Mouse (Mus musculus): Measurements from ENCODE around the gene Luc7l2. TPM values are rescaled to one million over a fixed set of nuclear protein-coding genes. Genes with fewer than 3 reads are reported as not detected.
"Not testable (repeated sequence)": the region's sequence is repeated elsewhere in the genome, so short reads cannot be mapped to it uniquely, and the experiment has no call there.

Luc7l2 gene
- polyA plus RNA-seq, 1 experiment from 2014 or later = 38.3 TPM

DNA sequence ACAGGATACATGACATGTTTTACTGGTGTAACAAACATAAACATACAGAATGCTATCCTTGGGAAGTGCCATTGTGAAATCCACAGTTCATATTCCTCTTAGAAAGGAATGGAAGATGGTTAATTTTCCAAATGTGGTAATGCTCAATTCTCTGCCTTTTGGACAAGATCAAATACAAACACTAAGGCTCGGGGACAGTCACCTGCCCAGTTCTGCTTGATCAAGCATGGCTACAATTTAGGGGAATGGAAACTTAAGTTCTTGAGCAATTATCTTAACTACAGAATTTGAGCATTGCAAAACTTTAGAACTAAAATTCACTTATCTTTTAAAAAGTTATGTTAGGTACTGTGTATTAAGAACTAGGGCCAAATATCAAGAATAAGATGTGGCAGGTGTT is 15.3 kb upstream of the Luc7l2 start:
- H3K9ac ChIP-seq = peak overlapping the region; percentile 89
- no peaks in the 10 kb centered on the region for H3K27me3 ChIP-seq
- H3K36me3 ChIP-seq = peaks cover 17% of the 10 kb centered on the region; the same call in 1 of the 2 replicates
- no peak for ATAC-seq (ENCODE audit: low read depth)
- no peaks in the 10 kb centered on the region for H3K9me3 ChIP-seq
- peak overlapping the region; percentile 98 for H3K27ac ChIP-seq (replicated peaks)
- peak overlapping the region; percentile 58 for H3K4me2 ChIP-seq
- H3K4me3 ChIP-seq = peak overlapping the region; percentile 82
- peaks cover 15% of the 10 kb centered on the region for H3K4me1 ChIP-seq (replicated peaks)
- 84% methylated on average over 1 of the region's 1 CpGs for WGBS

GRCm38 (mm10) chr6:38544141-38544540 is 7.0 kb upstream of the Luc7l2 start:
- not testable (repeated sequence) for H3K4me3 ChIP-seq; H3K4me2 ChIP-seq; ATAC-seq (ENCODE audit: low read depth); H3K27me3 ChIP-seq; H3K9me3 ChIP-seq; H3K9ac ChIP-seq; H3K27ac ChIP-seq (replicated peaks); H3K4me1 ChIP-seq (replicated peaks)
- peaks cover 17% of the 10 kb centered on the region; the same call in 1 of the 2 replicates for H3K36me3 ChIP-seq
- 90% methylated on average over 5 of the region's 5 CpGs for WGBS

DNA sequence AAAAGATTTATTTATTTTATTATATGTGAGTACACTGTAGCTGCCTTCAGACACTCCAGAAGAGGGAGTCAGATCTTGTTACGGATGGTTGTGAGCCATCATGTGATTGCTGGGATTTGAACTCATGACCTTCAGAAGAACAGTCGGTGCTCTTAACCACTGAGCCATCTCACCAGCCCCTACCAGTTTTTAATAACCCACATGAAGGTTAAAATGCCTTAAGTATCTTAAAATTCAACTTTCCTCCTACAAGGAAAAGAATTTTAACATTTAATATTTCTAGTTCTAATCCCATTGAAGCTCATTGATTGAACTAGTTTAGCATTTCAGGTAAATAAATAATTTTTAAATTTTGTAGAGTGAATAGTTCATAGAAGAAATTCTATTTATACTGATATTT is 4.1 kb upstream of the Luc7l2 start:
- not testable (repeated sequence) for H3K27me3 ChIP-seq; H3K36me3 ChIP-seq; H3K4me3 ChIP-seq; H3K9me3 ChIP-seq; H3K4me2 ChIP-seq; ATAC-seq (ENCODE audit: low read depth); H3K9ac ChIP-seq; H3K27ac ChIP-seq (replicated peaks)
- WGBS = 86% methylated on average over 2 of the region's 2 CpGs
- peaks cover 11% of the 10 kb centered on the region for H3K4me1 ChIP-seq (replicated peaks)

DNA sequence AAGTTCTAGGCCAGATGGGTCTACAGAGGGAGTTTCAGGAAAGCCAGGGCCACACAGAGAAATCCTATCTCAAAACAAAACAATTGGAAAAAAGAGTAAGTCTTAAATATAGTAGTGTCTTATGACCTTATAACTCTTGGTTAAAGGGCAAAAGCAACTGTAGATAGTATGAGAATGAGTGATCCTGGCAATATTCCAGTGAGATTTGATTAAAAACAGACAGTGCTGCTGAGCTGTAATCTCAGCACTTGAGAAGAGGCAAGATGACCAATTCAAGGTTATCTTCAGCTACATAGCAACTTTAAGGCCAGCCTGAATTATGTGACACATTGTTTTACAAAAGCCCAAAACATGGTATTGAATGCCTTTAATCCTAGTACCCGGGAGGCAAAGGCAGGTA is 3.4 kb upstream of the Luc7l2 start:
- Histone ChIP-seq H3K27me3 (no peaks in the 10 kb centered on the region), H3K27ac (replicated peaks) (no peak overlapping the region), H3K9me3 (no peaks in the 10 kb centered on the region), H3K4me1 (replicated peaks) (peaks cover 11% of the 10 kb centered on the region), H3K4me3 (no peak overlapping the region), H3K9ac (no peak overlapping the region), H3K4me2 (no peak overlapping the region), H3K36me3 (no peaks in the 10 kb centered on the region)
- WGBS = 92% methylated on average over 1 of the region's 1 CpGs
- ATAC-seq (ENCODE audit: low read depth) = no peak

GRCm38 (mm10) chr6:38548595-38548994 is 2.5 kb upstream of the Luc7l2 start:
- not testable (repeated sequence) for H3K27me3 ChIP-seq; H3K36me3 ChIP-seq; ATAC-seq (ENCODE audit: low read depth); H3K27ac ChIP-seq (replicated peaks); H3K4me3 ChIP-seq; H3K9ac ChIP-seq; H3K4me2 ChIP-seq; H3K9me3 ChIP-seq
- WGBS = 91% methylated on average over 7 of the region's 7 CpGs
- H3K4me1 ChIP-seq (replicated peaks) = peaks cover 15% of the 10 kb centered on the region

GRCm38 (mm10) chr6:38549840-38550239 is 1.3 kb upstream of the Luc7l2 start:
- WGBS = 77% methylated on average over 6 of the region's 6 CpGs
- peak overlapping the region; percentile 99 for H3K27ac ChIP-seq (replicated peaks)

DNA sequence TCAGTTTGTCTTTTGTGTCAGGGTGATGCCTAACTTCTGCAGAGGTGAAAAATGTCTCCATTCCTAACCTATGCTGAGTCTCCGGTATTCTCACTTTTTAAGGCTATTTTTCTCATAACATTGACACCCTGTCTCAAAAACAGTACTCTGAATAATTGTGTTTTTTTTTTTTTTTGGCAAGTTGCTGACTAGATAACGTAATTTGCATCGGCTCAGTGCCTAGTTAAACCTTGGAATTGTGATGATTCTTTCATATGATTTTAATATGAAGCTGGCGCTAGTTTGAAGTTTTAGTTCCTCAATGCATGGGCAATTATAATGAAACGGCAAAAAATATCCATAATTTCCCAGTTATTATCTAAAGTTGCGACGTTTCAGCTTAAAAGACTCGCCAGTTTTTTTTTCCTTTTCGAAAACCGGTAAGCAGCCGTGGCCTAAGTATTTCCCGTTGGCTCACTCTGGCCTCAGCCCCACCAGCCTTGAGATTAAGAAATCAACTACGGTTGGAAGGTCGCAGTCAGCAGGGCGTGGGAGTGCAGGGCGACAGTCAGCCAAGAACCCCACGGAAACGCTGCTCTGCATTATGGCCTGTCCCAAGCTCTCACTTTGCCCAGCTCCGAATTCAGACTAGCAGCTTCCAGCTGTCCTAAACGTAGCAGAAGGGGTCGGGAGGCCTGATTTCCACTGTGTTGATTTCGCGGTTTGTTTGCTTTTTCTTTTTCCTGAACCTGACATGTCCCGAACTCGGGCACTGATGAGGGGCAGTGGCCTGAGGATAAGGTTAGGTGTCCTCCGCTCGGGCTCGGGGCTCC is 678 bp upstream of the Luc7l2 start:
- Histone ChIP-seq H3K9me3 (no peaks in the 10 kb centered on the region), H3K4me1 (replicated peaks) (peaks cover 29% of the 10 kb centered on the region), H3K4me2 (peak overlapping the region; percentile 79), H3K27ac (replicated peaks) (peak overlapping the region; percentile 99), H3K36me3 (no peaks in the 10 kb centered on the region), H3K9ac (peak overlapping the region; percentile 84), H3K27me3 (no peaks in the 10 kb centered on the region), H3K4me3 (peak overlapping the region; percentile 68)
- ATAC-seq (ENCODE audit: low read depth) = peak; percentile 15
- WGBS = 9% methylated on average over 28 of the region's 28 CpGs

More at GRCm38 (mm10) chr6:38549840-38550239, 1.3 kb upstream of the Luc7l2 start:
- ATAC-seq (ENCODE audit: low read depth); H3K9me3 ChIP-seq; H3K36me3 ChIP-seq; H3K27me3 ChIP-seq: not testable (repeated sequence)
- H3K4me1 ChIP-seq (replicated peaks) = peaks cover 27% of the 10 kb centered on the region
- peak overlapping the region; percentile 68; the same call in 1 of the 2 replicates for H3K4me3 ChIP-seq
- H3K9ac ChIP-seq = peak overlapping the region; percentile 84
- H3K4me2 ChIP-seq = peak overlapping the region; percentile 79

GRCm38 (mm10) chr6:38551989-38552635 is 978 bp downstream of the Luc7l2 start:
- H3K4me2 ChIP-seq = peak overlapping the region; percentile 71
- WGBS = under 1% methylated on average over 29 of the region's 32 CpGs

GRCm38 (mm10) chr6:38552636-38553000 is 1.5 kb downstream of the Luc7l2 start:
- peaks cover 34% of the 10 kb centered on the region for H3K4me1 ChIP-seq (replicated peaks)
- H3K9ac ChIP-seq = peak overlapping the region; percentile 88; the same call in 1 of the 2 replicates
- no peaks in the 10 kb centered on the region for H3K27me3 ChIP-seq
- 23% methylated on average over 5 of the region's 5 CpGs for WGBS
- H3K4me2 ChIP-seq = peak overlapping the region; percentile 71
- ATAC-seq (ENCODE audit: low read depth) = no peak
- no peaks in the 10 kb centered on the region for H3K9me3 ChIP-seq
- H3K27ac ChIP-seq (replicated peaks) = peak overlapping the region; percentile 99; the same call in 1 of the 2 replicates
- peaks cover 3% of the 10 kb centered on the region; the same call in 1 of the 2 replicates for H3K36me3 ChIP-seq
- peak overlapping the region; percentile 68 for H3K4me3 ChIP-seq

More at GRCm38 (mm10) chr6:38551989-38552635, 978 bp downstream of the Luc7l2 start:
- no peaks in the 10 kb centered on the region for H3K27me3 ChIP-seq
- H3K9me3 ChIP-seq = no peaks in the 10 kb centered on the region
- peaks cover 3% of the 10 kb centered on the region; the same call in 1 of the 2 replicates for H3K36me3 ChIP-seq
- peak; percentile 95 for ATAC-seq (ENCODE audit: low read depth)
- H3K4me3 ChIP-seq = peak overlapping the region; percentile 68
- H3K27ac ChIP-seq (replicated peaks) = peak overlapping the region; percentile 99
- H3K9ac ChIP-seq = peak overlapping the region; percentile 88
- peaks cover 34% of the 10 kb centered on the region for H3K4me1 ChIP-seq (replicated peaks)

- no peak overlapping the region for H3K27ac ChIP-seq (replicated peaks)
- no peak for ATAC-seq (ENCODE audit: low read depth)
- 91% methylated on average over 2 of the region's 2 CpGs for WGBS
- peaks cover 55% of the 10 kb centered on the region for H3K36me3 ChIP-seq
- H3K4me3 ChIP-seq = no peak overlapping the region
- H3K4me2 ChIP-seq = no peak overlapping the region
- no peaks in the 10 kb centered on the region for H3K9me3 ChIP-seq
- H3K27me3 ChIP-seq = no peaks in the 10 kb centered on the region
- no peaks in the 10 kb centered on the region for H3K4me1 ChIP-seq (replicated peaks)
- H3K9ac ChIP-seq = no peak overlapping the region
Measured at GRCm38 (mm10) chr6:38576096-38576495, 25.0 kb downstream of the Luc7l2 start.

DNA sequence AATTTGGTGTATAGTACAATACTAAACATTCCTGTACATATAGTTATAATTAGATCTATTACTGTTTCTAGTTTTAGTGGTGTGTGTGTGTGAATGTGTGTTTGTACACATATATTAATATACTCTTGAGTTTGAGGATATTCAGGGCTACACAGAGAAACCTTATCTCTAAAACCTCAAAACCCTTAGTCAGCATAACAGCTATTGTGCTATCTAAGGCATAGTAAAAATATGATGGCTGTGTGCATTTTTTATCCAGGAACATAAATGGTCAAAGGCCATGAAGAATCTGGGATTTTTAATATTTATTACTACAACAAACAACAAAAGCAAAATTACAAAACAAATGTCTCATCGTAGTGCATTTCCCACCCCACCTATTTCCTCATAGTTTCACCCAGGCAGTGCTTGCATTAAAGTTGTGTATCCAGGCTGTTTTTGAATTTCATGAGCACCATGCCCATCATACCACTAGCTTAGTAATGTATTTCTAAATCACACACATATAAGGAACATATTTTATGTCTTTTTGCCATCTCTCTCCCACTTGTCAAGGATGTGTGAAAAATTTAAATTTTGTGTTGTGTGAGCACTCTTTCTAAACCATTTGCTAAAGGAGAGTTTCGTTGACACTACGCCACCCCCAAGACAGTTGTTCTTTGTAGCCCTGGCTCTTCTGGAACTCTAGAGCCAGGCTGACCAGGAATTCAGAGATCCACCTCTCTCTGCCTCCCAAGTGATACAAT is 29.2 kb downstream of the Luc7l2 start:
- Histone ChIP-seq H3K27ac (replicated peaks) (no peak overlapping the region), H3K9ac (no peak overlapping the region), H3K4me2 (no peak overlapping the region), H3K4me3 (no peak overlapping the region), H3K4me1 (replicated peaks) (no peaks in the 10 kb centered on the region), H3K36me3 (peaks cover 41% of the 10 kb centered on the region), H3K9me3 (no peaks in the 10 kb centered on the region), H3K27me3 (no peaks in the 10 kb centered on the region)
- no peak for ATAC-seq (ENCODE audit: low read depth)
- 95% methylated on average over 3 of the region's 3 CpGs for WGBS

GRCm38 (mm10) chr6:38581711-38582110 is 30.6 kb downstream of the Luc7l2 start:
- H3K4me3 ChIP-seq = no peak overlapping the region
- no peak overlapping the region for H3K9ac ChIP-seq
- H3K27me3 ChIP-seq = no peaks in the 10 kb centered on the region
- no peak overlapping the region for H3K27ac ChIP-seq (replicated peaks)
- no peaks in the 10 kb centered on the region for H3K4me1 ChIP-seq (replicated peaks)
- H3K36me3 ChIP-seq = peaks cover 48% of the 10 kb centered on the region
- no peak for ATAC-seq (ENCODE audit: low read depth)
- H3K4me2 ChIP-seq = no peak overlapping the region
- 90% methylated on average over 3 of the region's 3 CpGs for WGBS
- no peaks in the 10 kb centered on the region for H3K9me3 ChIP-seq
